Mouse (Mus musculus) heart, postnatal 25 days (tissue): ENCODE measurements around the gene Dctpp1. TPM values are rescaled to one million over a fixed set of nuclear protein-coding genes. Genes with fewer than 3 reads are reported as not detected.

ENCODE experiments used
- DNase-seq: peaks from one replicate; pipeline ENCODE4 v3.0.0; 2022; ENCODE audit warnings: low spot score
- intact Hi-C: fragments of 180-260 bp; cut with DNase I; formaldehyde crosslinking; loops from one replicate; pipeline ENCODE4 v1.15.1; 2025
- total RNA-seq, 2 experiments: library from RNA; stranded (reverse); gene quantifications; 2 replicates each; pipeline ENCODE4 v1.2.3; 2021

Gene Dctpp1
- total RNA-seq, result 10 to 100 TPM; 46.7 to 47.5 TPM

DNA sequence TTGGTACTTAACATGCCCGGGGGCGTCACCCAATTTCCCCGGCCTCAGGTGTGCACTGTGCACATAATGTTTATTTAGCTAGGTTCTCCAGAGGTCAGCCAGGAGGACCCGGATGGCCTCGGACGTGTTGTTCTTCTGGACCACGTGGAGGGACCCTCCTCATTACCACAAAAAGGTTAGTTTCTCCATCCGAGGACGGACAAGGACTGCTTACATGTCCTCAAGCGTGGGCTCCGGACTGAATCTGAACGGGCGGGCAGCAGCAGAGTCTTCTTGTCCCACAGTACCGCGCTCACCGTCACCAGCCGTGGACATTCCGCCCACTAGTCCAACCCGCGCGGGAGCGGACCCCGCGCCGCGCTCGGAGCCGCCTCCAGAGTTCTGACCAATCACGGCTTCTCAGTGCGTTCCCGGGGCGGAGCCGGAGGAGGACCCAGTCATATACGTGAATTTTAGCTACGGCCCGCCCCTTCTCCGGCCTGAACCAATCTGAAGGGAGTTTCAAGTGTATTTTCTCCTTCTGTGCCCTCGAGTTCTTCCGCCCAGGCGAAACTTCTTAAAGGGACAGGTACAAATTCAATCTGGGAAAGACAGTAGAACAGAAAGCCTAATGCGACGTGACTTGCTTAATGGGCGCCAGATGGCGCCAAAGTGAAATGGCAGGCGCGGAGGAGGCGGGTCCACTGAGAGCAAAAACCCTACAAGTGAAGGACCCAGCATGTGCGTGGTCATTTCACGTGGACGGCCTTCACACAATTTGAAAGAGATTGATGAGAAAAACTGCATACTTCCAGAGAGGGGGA lies at the start of gene Dctpp1:
Gene Dctpp1, minus strand, starts transcription at position 401 of the 803 bp plus-strand sequence.
- DNase-seq, result peak; percentile 98
- intact Hi-C loops, result loop anchor here (5.0 kb wide), 2 partner anchors 82 to 252 kb away; partner anchors contain the start of gene Srcap

DNA sequence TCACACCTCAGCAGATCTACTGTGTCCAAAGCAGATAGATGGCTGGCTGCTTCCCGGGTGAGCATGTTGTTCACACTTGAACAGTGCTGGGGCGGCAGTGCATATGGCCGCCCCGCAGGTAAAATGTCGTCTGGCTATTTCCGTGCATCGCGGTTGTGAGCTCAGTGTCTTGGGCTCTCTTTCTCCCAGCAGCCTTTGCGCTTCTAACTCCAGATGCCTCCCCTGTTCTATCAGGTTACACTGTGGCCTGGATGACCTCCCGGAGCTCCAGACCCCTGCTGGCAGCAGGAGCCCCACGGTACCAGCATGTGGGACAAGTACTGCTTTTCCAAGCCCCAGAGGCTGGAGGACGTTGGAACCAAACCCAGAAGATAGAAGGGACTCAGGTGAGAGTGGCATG lies 49.4 kb upstream of the Dctpp1 start:
- no peak for DNase-seq
- intact Hi-C loops, result loop anchor here (5.0 to 10.0 kb wide), 2 partner anchors 187 to 345 kb away; no protein-coding TSS in a partner anchor

DNA sequence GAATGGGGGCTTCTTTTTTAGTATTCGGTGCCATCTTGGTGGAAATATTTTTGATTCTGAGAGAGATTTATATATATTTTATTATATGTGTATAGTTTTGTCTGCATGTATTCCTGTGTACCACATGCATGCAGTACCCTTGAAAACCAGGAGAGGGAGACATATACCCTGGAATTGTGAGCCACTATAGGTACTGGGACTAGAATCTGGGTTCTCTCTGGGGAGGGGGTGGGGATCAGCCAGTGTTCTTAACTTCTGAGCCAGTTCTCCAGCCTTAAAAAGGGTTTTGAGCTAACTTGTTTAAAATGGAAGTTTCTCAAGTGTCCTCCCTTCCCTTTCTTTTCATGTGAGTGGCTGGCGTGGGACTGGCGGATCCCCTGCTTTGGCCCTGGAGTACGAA lies 48.4 kb upstream of the Dctpp1 start:
- no peak for DNase-seq
- intact Hi-C loops, result loop anchor here (5.0 kb wide), 1 partner anchor 188 kb away; no protein-coding TSS in a partner anchor

DNA sequence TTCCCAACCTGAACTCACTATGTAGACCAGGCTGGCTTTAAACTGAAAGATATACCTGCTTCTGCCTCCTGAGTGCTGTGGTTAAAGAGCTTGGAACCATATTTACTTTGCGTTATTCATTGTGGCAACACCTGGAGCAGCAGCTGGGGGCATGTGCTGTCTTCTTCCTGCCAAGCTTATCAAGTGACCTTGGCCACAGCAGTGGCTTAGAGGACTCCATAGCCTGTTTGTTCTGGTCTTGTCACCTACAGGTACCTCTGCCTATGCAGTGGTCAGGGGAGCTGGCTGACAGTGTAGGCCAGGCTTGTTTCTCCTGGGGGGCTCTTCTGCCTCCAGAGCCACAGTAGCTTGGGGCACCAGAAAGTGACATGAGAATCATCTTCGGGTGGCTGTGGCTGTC lies 47.9 kb upstream of the Dctpp1 start:
- intact Hi-C loops, result loop anchor here (5.0 kb wide), 1 partner anchor 189 kb away; no protein-coding TSS in a partner anchor
- DNase-seq, result no peak

DNA sequence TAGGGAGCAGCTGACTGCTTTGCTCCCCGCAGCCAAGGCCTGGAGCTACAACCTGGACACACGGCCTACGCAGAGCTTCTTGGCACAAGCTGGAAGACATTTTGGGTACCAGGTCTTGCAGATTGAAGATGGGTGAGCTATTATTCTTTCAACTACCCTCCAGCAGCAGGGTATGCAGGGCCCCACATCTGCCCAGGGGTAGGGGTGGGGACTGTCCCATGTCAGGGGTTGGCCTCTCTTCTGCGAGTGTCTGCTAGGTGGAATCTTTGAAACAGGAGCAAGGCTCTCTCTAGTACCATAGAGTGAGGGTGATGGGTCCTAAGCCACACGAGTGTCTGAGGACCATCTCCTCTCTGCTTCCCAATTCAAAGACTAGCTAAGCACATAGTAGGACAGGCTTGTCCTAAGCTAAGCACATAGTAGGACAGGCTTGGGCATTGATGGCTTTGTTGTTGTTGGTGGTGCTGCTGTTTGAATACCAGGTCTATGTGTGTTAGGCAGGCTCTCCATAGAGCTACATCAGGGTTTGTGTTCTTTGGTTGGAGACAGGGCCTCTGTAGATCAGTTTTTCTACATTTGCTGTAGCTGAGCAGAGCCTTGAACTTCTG lies 37.2 kb upstream of the Dctpp1 start:
- intact Hi-C loops, result no loop called here

DNA sequence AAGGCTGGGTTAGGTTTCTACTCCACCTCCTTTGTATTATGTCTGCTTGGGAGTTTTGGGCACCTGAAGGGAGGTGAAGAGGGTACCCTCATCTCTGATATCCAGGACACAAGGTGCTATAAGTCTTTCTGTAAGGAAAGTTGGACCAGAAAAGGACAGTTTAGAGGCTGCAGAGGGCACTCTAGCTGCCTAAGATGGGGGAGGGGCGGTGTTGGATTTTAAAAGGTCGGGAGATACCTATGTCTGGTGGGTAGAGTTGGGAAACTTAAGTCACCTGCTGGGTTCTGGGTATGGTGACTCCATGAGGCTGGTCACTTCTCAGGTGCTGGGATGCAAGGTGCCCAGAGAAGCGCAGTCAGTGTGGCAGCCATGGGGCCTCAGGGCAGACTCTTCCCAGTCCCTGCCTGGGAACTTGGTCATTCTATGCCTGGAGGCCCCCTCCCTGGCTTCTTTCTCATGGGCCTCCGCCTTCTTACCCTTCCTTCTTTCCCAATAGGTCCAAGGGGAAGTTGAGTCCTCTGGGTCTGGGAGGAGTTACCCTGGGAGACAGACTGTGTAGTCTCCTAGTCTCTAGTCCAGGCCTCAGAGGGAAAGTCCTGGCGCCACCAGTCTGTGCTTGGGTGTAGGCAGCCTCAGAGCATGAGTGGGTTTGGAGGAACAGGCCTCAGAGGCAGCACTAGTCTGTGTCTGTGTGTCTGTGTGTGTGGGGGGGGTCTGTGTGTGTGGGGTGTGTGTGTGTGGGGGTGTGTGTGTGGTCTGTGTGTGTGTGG lies 36.5 kb upstream of the Dctpp1 start:
- no peak for DNase-seq
- intact Hi-C loops, result no loop called here

More for the DNA sequence above, 37.2 kb upstream of the Dctpp1 start:
- DNase-seq, result no peak

DNA sequence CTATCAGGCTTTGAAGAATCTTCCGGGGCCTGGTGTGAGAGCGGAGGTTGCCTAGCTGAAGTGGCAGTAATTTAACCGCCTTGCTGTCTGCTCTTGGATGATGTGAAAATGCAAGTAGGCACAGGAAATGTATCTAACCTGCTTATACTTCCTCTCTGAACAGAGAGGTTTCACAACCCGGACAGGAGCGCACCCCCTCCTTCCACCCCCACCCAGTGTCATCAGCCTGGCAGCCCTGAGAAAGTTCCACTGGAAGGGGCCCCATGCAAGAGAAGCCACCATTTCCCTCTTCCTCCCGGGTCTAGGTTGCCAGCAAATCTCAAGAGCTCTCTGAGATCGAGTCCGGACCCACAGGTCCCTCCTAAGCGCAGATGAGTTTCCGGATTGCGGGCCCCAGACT lies 35.6 kb upstream of the Dctpp1 start, which contains the start of gene Itgal:
Gene Itgal, plus strand, starts transcription at position 163 of the 400 bp plus-strand sequence.
- intact Hi-C loops, result no loop called here
- DNase-seq, result no peak

DNA sequence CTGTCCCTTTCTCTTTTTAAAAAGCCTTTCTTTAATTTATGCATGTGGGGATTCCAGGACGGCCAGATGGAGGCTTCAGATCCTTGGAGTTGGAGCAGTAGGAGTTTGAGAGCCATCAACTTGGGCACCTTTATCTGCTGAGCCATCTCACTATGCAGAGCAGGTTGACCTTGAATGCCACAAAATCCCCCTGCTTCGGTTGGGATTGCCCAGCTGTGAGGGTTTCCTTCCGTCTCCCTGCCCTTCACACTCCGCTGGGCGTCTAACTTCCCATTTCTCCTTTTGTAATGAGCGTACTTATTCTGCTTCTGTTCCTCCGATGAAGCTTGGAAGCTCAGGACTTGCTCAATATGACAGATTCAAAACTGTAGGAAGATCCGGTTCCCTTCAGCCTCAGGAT lies 29.6 kb upstream of the Dctpp1 start:
- DNase-seq, result no peak
- intact Hi-C loops, result no loop called here

DNA sequence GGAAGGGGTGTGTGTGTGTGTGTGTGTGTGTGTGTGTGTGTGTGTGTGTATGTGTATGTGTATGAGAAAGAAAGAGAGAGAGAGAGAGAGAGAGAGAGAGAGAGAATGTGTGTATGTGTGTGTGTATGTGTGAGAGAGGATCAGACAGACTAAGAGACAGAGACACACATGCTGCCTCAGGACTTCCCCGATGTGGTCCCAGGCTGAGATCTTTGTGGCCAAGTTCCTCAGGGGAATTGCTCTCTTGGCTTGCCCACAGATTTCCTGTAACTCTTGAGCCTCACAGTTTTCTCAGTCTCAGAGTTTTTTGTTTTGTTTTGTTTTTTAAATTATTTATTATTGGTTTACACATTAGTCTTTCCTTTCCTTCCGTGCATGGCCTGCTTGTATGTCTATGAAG lies 28.8 kb upstream of the Dctpp1 start:
- no peak for DNase-seq
- intact Hi-C loops, result no loop called here

DNA sequence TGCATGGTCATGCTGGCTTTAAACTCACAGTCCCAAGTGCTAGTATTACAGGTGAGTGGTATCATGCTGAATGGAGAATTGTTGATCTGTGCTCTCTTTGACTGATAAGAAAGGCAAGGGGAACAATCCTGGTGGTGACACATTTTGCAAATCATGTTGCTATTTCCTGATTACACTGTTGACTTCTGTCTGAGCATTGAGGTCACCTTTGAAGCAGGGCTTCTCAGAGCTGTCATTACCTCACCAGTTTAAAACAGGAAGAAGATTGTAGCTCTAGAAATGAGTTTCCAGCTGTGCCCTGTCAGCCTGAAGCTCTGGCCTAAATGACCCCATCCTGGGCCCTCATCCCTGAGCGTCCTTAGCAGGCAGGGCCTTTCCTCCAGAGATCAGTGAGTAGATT lies 27.4 kb upstream of the Dctpp1 start:
- intact Hi-C loops, result no loop called here
- DNase-seq, result no peak

DNA sequence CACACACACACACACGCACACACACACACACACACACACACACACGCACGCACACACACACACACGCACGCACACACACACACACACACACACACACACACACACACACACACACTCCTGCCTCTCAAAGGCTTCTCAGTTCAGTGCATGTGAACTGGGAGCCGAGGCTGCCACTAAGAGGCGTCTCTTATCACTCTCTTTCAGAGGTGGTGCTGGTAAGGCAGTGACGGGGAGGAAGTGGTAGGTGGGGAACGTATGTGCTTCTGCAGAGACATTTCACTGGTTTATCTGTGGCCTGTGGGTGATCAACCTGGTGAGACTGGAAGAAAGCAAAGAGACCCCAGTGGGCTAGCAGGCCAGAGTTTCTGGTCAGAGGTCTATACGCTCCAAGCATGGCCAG lies 24.6 kb upstream of the Dctpp1 start:
- intact Hi-C loops, result no loop called here
- DNase-seq, result no peak

DNA sequence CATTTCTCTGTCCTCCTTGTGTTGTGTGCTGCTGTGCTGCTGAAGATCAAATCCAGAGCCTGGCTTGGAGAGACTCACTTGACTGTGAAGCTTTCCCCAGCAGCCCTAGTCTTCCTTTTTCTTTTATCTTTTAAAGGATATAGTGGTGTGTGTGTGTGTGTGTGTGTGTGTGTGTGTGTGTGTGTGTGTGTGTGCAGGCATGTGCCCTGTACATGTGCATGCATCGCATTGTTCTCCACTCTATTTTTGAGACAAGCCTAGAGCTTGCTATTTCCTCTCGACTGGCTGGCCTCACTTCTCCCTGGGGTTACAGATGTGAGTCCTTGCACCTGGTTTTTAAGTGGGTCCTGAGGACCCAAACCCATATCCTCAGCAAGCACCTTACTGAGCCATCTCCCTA lies 21.7 kb upstream of the Dctpp1 start:
- intact Hi-C loops, result no loop called here
- no peak for DNase-seq

DNA sequence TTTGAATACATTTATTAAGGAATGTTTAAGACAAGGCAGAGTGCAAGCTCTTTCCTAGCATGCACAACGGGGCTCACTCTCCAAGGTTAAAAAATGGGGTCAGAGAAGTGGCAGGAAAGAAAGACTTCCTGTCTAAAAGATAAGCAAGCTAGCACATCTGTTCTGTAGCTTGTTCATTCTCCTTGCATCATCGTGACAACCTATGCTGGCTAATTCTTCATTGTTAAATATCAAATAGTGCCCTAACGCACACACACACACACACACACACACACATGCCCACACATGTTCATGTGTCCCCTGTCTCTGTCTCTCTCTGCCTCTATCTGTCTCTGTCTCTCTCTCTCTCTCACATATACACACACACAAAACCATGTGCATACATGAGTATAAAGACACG lies 20.6 kb upstream of the Dctpp1 start:
- intact Hi-C loops, result no loop called here
- no peak for DNase-seq

DNA sequence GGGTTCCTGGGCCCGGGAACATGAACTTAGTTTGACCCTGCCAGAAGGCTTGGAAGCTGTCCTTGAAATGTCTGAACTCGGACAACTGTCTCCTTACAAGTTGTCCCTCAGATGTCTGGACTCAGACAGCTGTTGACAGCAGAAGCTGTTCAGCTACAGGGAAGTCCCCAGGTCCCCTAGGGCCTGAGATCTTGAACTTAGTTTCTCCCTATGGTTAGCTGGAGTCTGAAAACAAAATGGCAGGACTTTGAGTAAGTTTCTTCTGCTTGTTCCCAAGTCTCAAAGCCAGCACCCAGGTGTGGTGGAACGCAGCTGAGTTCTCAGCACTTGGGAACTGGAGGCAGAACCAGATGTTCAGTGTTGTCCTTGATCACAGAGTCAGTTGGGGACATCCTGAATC lies 19.6 kb upstream of the Dctpp1 start:
- DNase-seq, result no peak
- intact Hi-C loops, result no loop called here

DNA sequence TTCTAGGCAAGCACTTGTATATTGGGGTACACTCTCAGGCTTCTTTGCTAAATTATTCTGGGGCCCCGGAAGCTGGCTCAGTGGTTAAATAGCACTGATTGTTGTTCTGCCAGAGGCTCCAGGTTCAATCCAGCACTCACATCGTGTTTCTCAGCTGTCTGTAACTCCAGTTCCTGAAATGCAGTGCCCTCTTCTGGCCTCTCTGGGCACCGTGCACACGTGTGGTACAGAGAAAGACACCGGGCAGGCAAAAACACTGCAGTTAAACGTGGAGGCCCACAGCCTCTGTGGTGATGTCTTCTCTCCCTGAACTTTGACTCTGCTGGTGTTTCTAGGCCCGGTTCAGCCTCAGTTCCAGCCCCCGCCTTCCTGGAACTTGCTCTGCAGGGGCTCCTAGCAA lies 17.8 kb upstream of the Dctpp1 start:
- intact Hi-C loops, result no loop called here
- no peak for DNase-seq

DNA sequence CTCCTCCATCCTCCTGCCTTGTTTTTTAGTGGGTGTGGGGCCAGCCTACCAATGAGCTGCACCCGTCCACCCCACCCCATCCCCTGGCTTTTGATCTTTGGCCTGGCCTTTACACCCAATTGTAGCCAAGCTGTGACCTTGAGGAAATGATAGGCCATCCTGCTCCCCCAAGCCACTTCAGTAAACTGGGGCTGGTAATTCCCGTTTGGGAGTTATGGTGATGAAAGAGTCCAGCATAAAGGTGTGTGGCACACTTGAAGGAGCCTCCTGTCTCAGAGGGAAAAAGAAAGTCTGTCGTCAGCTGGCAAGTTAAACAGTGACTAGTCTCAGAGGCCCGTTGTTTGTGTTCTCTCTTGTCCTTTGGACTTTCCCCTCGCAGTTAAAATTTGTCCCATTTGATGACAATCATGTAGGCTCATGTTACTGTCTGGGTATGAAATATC lies 16.0 kb upstream of the Dctpp1 start:
- no peak for DNase-seq
- intact Hi-C loops, result no loop called here

DNA sequence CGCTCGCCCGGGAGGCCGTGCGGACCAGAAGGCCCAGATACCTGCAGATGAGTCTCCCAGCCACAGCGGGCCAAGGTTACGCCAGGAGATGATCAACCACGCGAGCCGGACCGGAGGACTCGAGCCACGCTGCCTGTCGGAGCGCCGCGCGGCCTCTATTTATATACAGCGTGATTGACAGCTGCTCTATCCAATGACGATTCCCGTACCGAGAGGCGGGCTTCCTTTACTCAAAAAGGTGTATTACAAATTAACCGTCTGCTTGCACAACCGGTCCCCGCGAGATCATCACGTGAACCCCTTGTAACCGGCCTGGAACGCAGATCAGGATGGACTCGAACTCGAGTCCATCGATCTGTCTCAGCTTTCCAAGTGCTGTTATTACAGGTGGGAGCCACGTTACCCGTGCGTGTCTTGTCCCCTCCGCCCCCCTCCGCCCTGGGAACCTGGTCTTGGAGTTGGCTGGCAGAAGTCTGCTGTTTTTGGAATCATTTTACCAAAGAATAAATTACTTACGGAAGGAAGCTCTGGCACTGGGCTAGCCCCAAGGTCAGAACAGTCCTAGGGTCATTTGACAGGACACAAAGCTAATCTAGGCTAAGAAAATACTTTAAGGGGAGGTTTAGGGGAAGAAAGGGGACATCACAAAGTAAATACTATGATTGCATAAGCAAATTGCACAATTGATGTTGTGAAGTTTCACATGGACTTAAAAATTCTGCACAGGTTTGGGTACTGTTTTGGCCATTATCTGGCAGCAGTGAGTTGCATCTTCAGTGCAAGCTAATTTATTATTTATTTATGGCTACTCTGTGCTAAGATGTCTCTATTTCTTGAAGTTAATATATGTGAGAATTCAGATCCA lies 13.6 kb upstream of the Dctpp1 start, which contains the start of gene Sephs2:
Gene Sephs2, minus strand, starts transcription at position 131 of the 865 bp plus-strand sequence.
- peak; percentile 88 for DNase-seq
- intact Hi-C loops, result no loop called here

DNA sequence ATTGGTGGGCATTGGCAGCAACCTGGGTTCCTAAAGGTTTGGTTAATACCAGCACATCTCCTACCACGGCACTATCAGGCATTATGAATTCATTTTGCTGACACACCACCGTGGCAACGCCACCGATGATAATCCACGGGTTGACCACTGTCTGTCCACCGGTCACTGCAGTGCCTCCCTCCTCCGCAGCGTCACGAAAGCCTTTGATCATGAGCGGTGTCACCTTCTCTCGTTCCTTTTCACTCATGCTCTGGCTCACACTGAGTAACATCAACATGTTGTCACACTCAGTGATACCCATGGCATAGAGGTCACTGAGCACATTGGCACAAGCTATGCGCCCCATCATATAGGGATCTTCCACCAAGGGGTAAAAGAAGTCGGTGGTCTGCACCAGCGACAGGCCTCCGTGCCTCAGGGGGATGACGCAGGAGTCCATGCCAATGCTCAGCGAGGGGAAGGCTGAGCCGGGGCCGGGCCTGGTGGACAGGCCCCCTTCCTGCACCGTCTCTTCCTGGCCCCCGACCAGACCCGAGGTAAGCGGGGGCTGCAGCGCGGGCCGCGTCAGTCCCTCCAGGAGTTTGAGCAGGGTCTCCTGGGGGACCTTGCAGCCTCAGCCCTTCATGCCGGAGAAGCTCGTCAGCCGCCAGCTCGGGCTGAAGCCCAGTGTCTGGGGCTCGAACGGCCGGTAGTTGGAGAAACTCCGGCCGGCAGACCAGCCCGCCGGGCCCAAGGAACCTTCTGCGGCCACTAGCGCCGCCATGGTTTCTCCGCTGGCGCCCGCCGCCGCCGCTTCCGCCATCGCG lies 12.8 kb upstream of the Dctpp1 start:
- DNase-seq, result no peak
- intact Hi-C loops, result no loop called here

DNA sequence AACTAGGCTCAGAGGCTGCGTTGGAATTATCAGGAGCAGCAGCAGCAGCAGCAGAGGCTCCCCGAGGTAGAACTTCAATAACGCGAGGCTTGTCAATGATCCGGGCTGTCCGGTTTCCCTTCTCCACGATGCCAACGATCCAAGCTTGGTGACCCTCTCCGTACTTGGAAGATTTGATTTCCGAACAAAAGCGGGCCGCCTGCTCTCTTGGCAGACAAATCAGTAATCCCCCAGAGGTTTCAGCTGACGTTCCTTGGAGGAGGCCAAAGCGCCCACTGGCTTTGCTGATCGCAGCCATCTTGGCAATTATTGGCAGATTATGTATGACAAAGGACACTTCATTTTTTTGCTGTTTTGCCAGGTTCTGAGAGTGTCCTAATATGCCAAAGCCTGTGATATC lies 12.1 kb upstream of the Dctpp1 start:
- DNase-seq, result no peak
- intact Hi-C loops, result no loop called here
